Mouse (Mus musculus): ENCODE results near the gene Stim2. TPM values are rescaled to one million over a fixed set of nuclear protein-coding genes. Genes with fewer than 3 reads are reported as not detected.

Gene Stim2
- polyA plus RNA-seq, 1 experiment: 5.9 TPM

GRCm38 (mm10) chr5:53994576-53994975, 3.7 kb upstream of the Stim2 start:
- Histone ChIP-seq H3K27ac (ENCODE audit: control insufficient read depth, insufficient read depth, low read depth, low read length) (no peak overlapping the region), H3K36me3 (ENCODE audit: control insufficient read depth, insufficient read depth, low read length) (no peaks in the 10 kb centered on the region), H3K4me1 (ENCODE audit: control insufficient read depth, insufficient read depth, low read length) (peaks cover 12% of the 10 kb centered on the region), H3K4me3 (ENCODE audit: control insufficient read depth, low read depth, low read length) (no peak overlapping the region), H3K27me3 (ENCODE audit: control insufficient read depth, insufficient read depth, low read length) (no peaks in the 10 kb centered on the region)
- TF ChIP-seq POLR2A (IDR thresholded peaks at IDR 0.05; ENCODE audit: control insufficient read depth, low read depth, low read length): no peak
- TF ChIP-seq CTCF (IDR thresholded peaks at IDR 0.05; ENCODE audit: control insufficient read depth, insufficient read depth, insufficient replicate concordance, low read depth, low read length): no peak

GRCm38 (mm10) chr5:53995316-53995715, 3.0 kb upstream of the Stim2 start:
- no peak for TF ChIP-seq POLR2A (IDR thresholded peaks at IDR 0.05; ENCODE audit: control insufficient read depth, low read depth, low read length)
- no peak for TF ChIP-seq CTCF (IDR thresholded peaks at IDR 0.05; ENCODE audit: control insufficient read depth, insufficient read depth, insufficient replicate concordance, low read depth, low read length)
- H3K36me3 ChIP-seq (ENCODE audit: control insufficient read depth, insufficient read depth, low read length): no peaks in the 10 kb centered on the region
- H3K4me3 ChIP-seq (ENCODE audit: control insufficient read depth, low read depth, low read length): peak overlapping the region; percentile 54
- H3K4me1 ChIP-seq (ENCODE audit: control insufficient read depth, insufficient read depth, low read length): peaks cover 12% of the 10 kb centered on the region
- no peaks in the 10 kb centered on the region for H3K27me3 ChIP-seq (ENCODE audit: control insufficient read depth, insufficient read depth, low read length)
- H3K27ac ChIP-seq (ENCODE audit: control insufficient read depth, insufficient read depth, low read depth, low read length): no peak overlapping the region

- Histone ChIP-seq H3K4me1 (ENCODE audit: control insufficient read depth, insufficient read depth, low read length) (peaks cover 12% of the 10 kb centered on the region), H3K27ac (ENCODE audit: control insufficient read depth, insufficient read depth, low read depth, low read length) (no peak overlapping the region), H3K4me3 (ENCODE audit: control insufficient read depth, low read depth, low read length) (no peak overlapping the region), H3K36me3 (ENCODE audit: control insufficient read depth, insufficient read depth, low read length) (no peaks in the 10 kb centered on the region), H3K27me3 (ENCODE audit: control insufficient read depth, insufficient read depth, low read length) (no peaks in the 10 kb centered on the region)
- TF ChIP-seq POLR2A (IDR thresholded peaks at IDR 0.05; ENCODE audit: control insufficient read depth, low read depth, low read length) (no peak), CTCF (IDR thresholded peaks at IDR 0.05; ENCODE audit: control insufficient read depth, insufficient read depth, insufficient replicate concordance, low read depth, low read length) (no peak)
Measured at GRCm38 (mm10) chr5:53996822-53997221, 1.5 kb upstream of the Stim2 start.

GRCm38 (mm10) chr5:53998743-53999460, 603 bp downstream of the Stim2 start:
- Histone ChIP-seq H3K4me3 (ENCODE audit: control insufficient read depth, low read depth, low read length) (peak overlapping the region; percentile 96), H3K27ac (ENCODE audit: control insufficient read depth, insufficient read depth, low read depth, low read length) (peak overlapping the region; percentile 84), H3K4me1 (ENCODE audit: control insufficient read depth, insufficient read depth, low read length) (peaks cover 12% of the 10 kb centered on the region), H3K27me3 (ENCODE audit: control insufficient read depth, insufficient read depth, low read length) (no peaks in the 10 kb centered on the region), H3K36me3 (ENCODE audit: control insufficient read depth, insufficient read depth, low read length) (no peaks in the 10 kb centered on the region)
- no peak for TF ChIP-seq POLR2A (IDR thresholded peaks at IDR 0.05; ENCODE audit: control insufficient read depth, low read depth, low read length)

- TF ChIP-seq CTCF (IDR thresholded peaks at IDR 0.05; ENCODE audit: control insufficient read depth, insufficient read depth, insufficient replicate concordance, low read depth, low read length) (no peak), POLR2A (IDR thresholded peaks at IDR 0.05; ENCODE audit: control insufficient read depth, low read depth, low read length) (no peak)
- H3K4me3 ChIP-seq (ENCODE audit: control insufficient read depth, low read depth, low read length): peak overlapping the region; percentile 96
- no peaks in the 10 kb centered on the region for H3K27me3 ChIP-seq (ENCODE audit: control insufficient read depth, insufficient read depth, low read length)
- peak overlapping the region; percentile 84 for H3K27ac ChIP-seq (ENCODE audit: control insufficient read depth, insufficient read depth, low read depth, low read length)
- H3K36me3 ChIP-seq (ENCODE audit: control insufficient read depth, insufficient read depth, low read length): no peaks in the 10 kb centered on the region
- peaks cover 12% of the 10 kb centered on the region for H3K4me1 ChIP-seq (ENCODE audit: control insufficient read depth, insufficient read depth, low read length)
Measured at GRCm38 (mm10) chr5:53999461-53999770, 1.1 kb downstream of the Stim2 start.

GRCm38 (mm10) chr5:53999831-54000230, 1.5 kb downstream of the Stim2 start:
- Histone ChIP-seq H3K36me3 (ENCODE audit: control insufficient read depth, insufficient read depth, low read length) (no peaks in the 10 kb centered on the region), H3K27ac (ENCODE audit: control insufficient read depth, insufficient read depth, low read depth, low read length) (no peak overlapping the region), H3K4me3 (ENCODE audit: control insufficient read depth, low read depth, low read length) (no peak overlapping the region), H3K27me3 (ENCODE audit: control insufficient read depth, insufficient read depth, low read length) (no peaks in the 10 kb centered on the region), H3K4me1 (ENCODE audit: control insufficient read depth, insufficient read depth, low read length) (peaks cover 12% of the 10 kb centered on the region)
- TF ChIP-seq POLR2A (IDR thresholded peaks at IDR 0.05; ENCODE audit: control insufficient read depth, low read depth, low read length) (no peak), CTCF (IDR thresholded peaks at IDR 0.05; ENCODE audit: control insufficient read depth, insufficient read depth, insufficient replicate concordance, low read depth, low read length) (no peak)

- TF ChIP-seq CTCF (IDR thresholded peaks at IDR 0.05; ENCODE audit: control insufficient read depth, insufficient read depth, insufficient replicate concordance, low read depth, low read length): no peak
- no peak for TF ChIP-seq POLR2A (IDR thresholded peaks at IDR 0.05; ENCODE audit: control insufficient read depth, low read depth, low read length)
- Histone ChIP-seq H3K27me3 (ENCODE audit: control insufficient read depth, insufficient read depth, low read length) (no peaks in the 10 kb centered on the region), H3K27ac (ENCODE audit: control insufficient read depth, insufficient read depth, low read depth, low read length) (no peak overlapping the region), H3K4me1 (ENCODE audit: control insufficient read depth, insufficient read depth, low read length) (peaks cover 9% of the 10 kb centered on the region), H3K4me3 (ENCODE audit: control insufficient read depth, low read depth, low read length) (no peak overlapping the region), H3K36me3 (ENCODE audit: control insufficient read depth, insufficient read depth, low read length) (no peaks in the 10 kb centered on the region)
Measured at GRCm38 (mm10) chr5:54001021-54001420, 2.7 kb downstream of the Stim2 start.

Measured in testis, adult 2 months (tissue).